Mouse (Mus musculus): ENCODE data around the gene F8. TPM values are rescaled to one million over a fixed set of nuclear protein-coding genes. Genes with fewer than 3 reads are reported as not detected.

Gene F8
- polyA plus RNA-seq (2015; fragmentation: Nextera tagmentation; extraction: Ambion mirVana): 2.0 TPM in 2 replicates

DNA sequence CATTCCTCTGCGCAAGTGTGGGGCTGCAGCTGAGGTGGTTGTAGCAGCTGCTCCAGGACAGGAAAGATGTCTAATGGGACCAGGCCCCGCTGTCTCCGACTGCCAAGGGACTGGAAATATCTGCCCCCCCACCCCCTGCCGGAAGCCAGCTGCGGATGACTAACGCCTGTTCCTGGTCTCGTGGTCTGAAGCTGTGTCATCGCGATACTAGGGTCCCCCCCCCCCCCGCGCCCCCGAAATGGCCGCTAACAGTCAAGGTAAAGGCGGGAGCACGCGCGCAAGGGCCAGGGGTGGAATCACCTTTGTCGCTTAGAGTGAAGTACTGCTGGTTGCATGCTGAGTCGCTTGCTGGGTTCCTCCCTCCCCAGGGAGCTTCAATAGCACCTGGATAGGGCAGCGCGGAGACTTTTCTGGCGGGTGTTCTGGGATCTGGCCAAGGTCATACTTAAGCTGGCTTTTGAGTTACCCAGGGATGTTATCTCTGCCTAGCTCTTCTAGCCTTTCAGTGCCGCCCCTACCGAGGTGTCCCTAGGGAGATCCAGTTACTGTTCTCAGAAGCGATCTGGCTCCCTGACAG, at the start of gene F8, which contains the start of gene Fundc2:
F8 (minus strand) TSS at position 421 of the 577 bp plus-strand sequence.
Fundc2 (plus strand) TSS at position 205 of the 577 bp plus-strand sequence.
- Histone ChIP-seq H3K27ac (replicated peaks) (peak within 1 kb of the TSS; percentile 78), H3K27me3 (replicated peaks) (no peaks in the 10 kb centered on the region), H3K9me3 (replicated peaks) (no peaks in the 10 kb centered on the region), H3K4me2 (peak within 1 kb of the TSS; percentile 53), H3K4me3 (replicated peaks) (peak within 1 kb of the TSS; percentile 53), H3K36me3 (no peaks in the 10 kb centered on the region), H3K4me1 (no peaks in the 10 kb centered on the region), H3K9ac (replicated peaks) (peak within 1 kb of the TSS; percentile 55)
- 15% methylated on average over 20 of the region's 25 CpGs for WGBS
- peak; percentile 98 for ATAC-seq (ENCODE audit: low FRiP score)

DNA sequence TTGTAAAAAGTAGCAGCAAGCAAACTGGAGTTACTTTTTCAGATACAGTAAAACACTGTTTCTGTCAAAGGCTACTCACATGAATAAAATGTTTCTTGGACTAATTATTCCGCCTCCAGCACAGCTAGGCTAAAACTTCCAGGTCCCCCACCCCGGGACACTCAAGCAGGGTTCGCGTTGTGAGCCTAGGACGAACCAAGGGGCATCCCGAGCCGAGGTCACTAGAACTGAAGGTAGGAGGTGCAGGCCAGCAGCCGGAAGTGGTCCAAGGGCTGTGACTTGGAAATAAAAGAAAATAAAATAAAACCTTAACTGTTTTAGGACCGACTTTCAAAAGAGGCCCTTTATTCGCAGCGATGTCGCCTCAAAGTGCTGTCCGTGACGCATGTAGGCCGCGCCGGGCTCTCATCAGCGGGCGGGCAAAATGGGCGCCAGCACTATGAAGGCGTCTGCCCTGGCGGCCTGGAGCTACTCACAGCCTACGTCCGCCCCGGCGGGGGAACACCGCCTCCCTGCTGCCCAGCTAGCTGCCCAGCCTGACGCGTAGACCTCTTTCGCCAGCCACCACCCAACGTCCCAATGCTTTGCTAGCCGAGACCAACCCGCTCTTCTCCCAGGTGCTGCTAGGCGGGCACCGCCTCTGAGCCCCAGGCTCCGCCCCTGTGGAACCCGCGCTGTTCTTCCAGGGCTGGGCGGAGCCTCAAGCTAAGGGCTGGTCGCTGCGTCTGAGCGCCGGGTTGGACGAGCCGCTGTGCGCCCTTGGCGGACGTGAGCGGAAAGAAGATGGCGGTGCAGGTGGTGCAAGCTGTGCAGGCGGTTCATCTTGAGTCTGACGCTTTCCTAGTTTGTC, 33.7 kb upstream of the F8 start, which contains the start of the genes Cmc4, Mtcp1 and Brcc3:
Cmc4 (minus strand) TSS at position 649 of the 850 bp plus-strand sequence.
Mtcp1 (minus strand) TSS at position 653 of the 850 bp plus-strand sequence.
Brcc3 (plus strand) TSS at position 693 of the 850 bp plus-strand sequence.
- H3K4me1 ChIP-seq: 0 out of 2 replicates have a peak, but pooled peaks cover 2% of the 10 kb centered on the region
- H3K9ac ChIP-seq (replicated peaks): peak within 1 kb of the TSS; percentile 54
- H3K4me2 ChIP-seq: peak within 1 kb of the TSS; percentile 53
- H3K27me3 ChIP-seq (replicated peaks): no peaks in the 10 kb centered on the region
- H3K27ac ChIP-seq (replicated peaks): peak within 1 kb of the TSS; percentile 87
- H3K36me3 ChIP-seq: no peaks in the 10 kb centered on the region
- H3K4me3 ChIP-seq (replicated peaks): peak within 1 kb of the TSS; percentile 54
- ATAC-seq (ENCODE audit: low FRiP score): peak; percentile 100
- WGBS: 15% methylated on average over 50 of the region's 52 CpGs
- H3K9me3 ChIP-seq (replicated peaks): no peaks in the 10 kb centered on the region

GRCm38 (mm10) chrX:75409711-75410110, 27.3 kb upstream of the F8 start:
- no peak overlapping the region for H3K4me2 ChIP-seq
- H3K9ac ChIP-seq (replicated peaks): no peak overlapping the region
- 0 out of 2 replicates have a peak, but pooled peaks cover 2% of the 10 kb centered on the region for H3K4me1 ChIP-seq
- no peak overlapping the region for H3K27ac ChIP-seq (replicated peaks)
- 91% methylated on average over 1 of the region's 1 CpGs for WGBS
- H3K36me3 ChIP-seq: no peaks in the 10 kb centered on the region
- no peak for ATAC-seq (ENCODE audit: low FRiP score)
- H3K4me3 ChIP-seq (replicated peaks): no peak overlapping the region
- no peaks in the 10 kb centered on the region for H3K27me3 ChIP-seq (replicated peaks)
- no peaks in the 10 kb centered on the region for H3K9me3 ChIP-seq (replicated peaks)

DNA sequence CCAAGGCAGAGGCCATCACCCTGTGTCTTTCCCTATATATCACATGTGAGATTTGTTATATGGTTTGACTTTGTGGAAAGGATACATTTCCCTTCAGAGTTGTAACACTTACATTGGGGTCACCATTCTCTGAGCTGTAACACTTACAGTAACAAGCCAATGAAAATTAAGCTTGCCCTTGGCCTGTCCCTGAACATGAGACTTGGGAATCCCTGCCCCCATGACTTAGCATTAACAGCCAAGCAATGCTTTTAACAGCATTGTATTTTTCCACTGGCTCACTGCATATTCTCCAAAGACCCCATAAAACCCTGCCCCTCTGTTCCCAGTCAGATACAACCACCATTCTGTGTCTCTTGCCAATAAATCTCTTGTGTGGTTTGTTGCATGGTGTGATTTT, 20.9 kb upstream of the F8 start:
- Histone ChIP-seq H3K36me3 (no peaks in the 10 kb centered on the region), H3K27me3 (replicated peaks) (no peaks in the 10 kb centered on the region), H3K9ac (replicated peaks) (no peak overlapping the region), H3K4me1 (no peaks in the 10 kb centered on the region), H3K4me3 (replicated peaks) (no peak overlapping the region), H3K27ac (replicated peaks) (no peak overlapping the region), H3K9me3 (replicated peaks) (no peaks in the 10 kb centered on the region), H3K4me2 (no peak overlapping the region)
- ATAC-seq (ENCODE audit: low FRiP score): no peak

GRCm38 (mm10) chrX:75402668-75403067, 20.3 kb upstream of the F8 start:
- WGBS: 90% methylated on average over 2 of the region's 2 CpGs
- no peaks in the 10 kb centered on the region for H3K36me3 ChIP-seq
- H3K4me1 ChIP-seq: no peaks in the 10 kb centered on the region
- H3K4me3 ChIP-seq (replicated peaks): no peak overlapping the region
- H3K4me2 ChIP-seq: no peak overlapping the region
- H3K27me3 ChIP-seq (replicated peaks): no peaks in the 10 kb centered on the region
- H3K27ac ChIP-seq (replicated peaks): no peak overlapping the region
- H3K9me3 ChIP-seq (replicated peaks): no peaks in the 10 kb centered on the region
- no peak overlapping the region for H3K9ac ChIP-seq (replicated peaks)
- ATAC-seq (ENCODE audit: low FRiP score): no peak

DNA sequence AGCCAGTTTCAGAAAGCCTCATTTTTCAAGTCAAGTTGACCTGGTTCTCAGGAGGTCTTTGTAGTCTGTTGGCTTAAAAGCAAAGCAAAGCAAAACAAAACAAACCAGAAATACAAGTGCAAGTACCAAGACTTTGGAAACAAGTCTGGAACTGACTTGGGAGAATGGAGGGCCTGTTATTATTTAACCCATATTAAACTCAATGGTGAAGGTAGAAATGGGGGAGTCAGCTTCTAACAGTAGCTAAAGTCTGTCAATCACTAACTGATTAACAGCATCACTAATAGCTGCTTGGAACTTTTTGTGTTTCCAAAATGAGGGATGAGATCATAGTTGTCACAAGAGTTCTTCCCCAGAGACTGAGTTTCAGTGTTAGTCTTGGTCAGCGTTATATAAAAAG, 17.1 kb upstream of the F8 start:
- Histone ChIP-seq H3K4me1 (no peaks in the 10 kb centered on the region), H3K36me3 (0 out of 2 replicates have a peak, but pooled peaks cover 2% of the 10 kb centered on the region), H3K9ac (replicated peaks) (no peak overlapping the region), H3K9me3 (replicated peaks) (no peaks in the 10 kb centered on the region), H3K4me3 (replicated peaks) (no peak overlapping the region), H3K27me3 (replicated peaks) (no peaks in the 10 kb centered on the region), H3K4me2 (no peak overlapping the region), H3K27ac (replicated peaks) (no peak overlapping the region)
- no peak for ATAC-seq (ENCODE audit: low FRiP score)
- WGBS: 85% methylated on average over 1 of the region's 1 CpGs

DNA sequence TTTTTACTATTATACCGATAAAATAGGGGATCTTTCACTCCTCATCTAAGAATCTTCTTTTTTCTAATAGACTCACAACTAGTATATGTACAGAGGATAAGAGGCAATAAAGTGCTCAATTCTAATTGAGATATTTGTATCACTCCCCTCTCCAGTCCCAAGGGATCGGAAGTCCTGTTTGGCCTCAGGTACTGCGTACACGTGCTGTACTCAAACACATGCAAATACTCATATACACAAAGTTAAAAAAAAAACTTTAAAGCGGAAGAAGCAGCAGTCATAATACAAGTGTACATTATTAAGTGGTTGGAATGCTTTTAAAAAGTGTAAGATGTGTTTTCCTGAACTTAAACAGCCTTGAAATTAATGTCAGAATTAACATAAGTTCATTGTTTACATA, 716 bp downstream of the F8 start:
- Histone ChIP-seq H3K27me3 (replicated peaks) (no peaks in the 10 kb centered on the region), H3K9me3 (replicated peaks) (no peaks in the 10 kb centered on the region), H3K36me3 (no peaks in the 10 kb centered on the region), H3K27ac (replicated peaks) (no peak overlapping the region), H3K4me3 (replicated peaks) (peak overlapping the region; percentile 53), H3K4me1 (no peaks in the 10 kb centered on the region), H3K9ac (replicated peaks) (no peak overlapping the region), H3K4me2 (peak overlapping the region; percentile 53)
- WGBS: 70% methylated on average over 5 of the region's 5 CpGs
- 0 out of 2 replicates have a peak, but pooled peaks have one; percentile 35 for ATAC-seq (ENCODE audit: low FRiP score)

DNA sequence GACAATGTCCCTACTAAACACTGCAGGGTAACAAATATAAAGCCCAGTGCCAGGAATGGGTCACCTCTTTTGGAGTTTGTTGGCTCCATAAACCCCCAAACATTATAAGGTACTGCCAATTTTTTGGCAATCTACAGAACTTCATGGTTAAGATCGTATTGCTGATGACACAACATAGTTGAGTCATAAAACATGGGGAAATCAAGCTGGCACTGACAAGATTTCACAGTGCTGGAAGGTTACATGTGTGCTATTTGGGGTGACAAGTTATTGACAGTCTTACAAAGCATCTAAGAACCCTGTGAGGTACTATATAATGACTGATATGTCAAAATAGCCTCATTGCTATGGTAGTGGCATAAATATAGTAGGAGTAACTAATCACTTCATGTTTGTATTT, 1.2 kb downstream of the F8 start:
- H3K9ac ChIP-seq (replicated peaks): no peak overlapping the region
- no peaks in the 10 kb centered on the region for H3K9me3 ChIP-seq (replicated peaks)
- WGBS: 81% methylated on average over 1 of the region's 1 CpGs
- H3K4me3 ChIP-seq (replicated peaks): no peak overlapping the region
- no peak for ATAC-seq (ENCODE audit: low FRiP score)
- H3K27ac ChIP-seq (replicated peaks): no peak overlapping the region
- H3K4me1 ChIP-seq: no peaks in the 10 kb centered on the region
- no peak overlapping the region for H3K4me2 ChIP-seq
- H3K36me3 ChIP-seq: no peaks in the 10 kb centered on the region
- H3K27me3 ChIP-seq (replicated peaks): no peaks in the 10 kb centered on the region

GRCm38 (mm10) chrX:75376815-75377214, 5.6 kb downstream of the F8 start:
- no peak overlapping the region for H3K4me3 ChIP-seq (replicated peaks)
- no peak for ATAC-seq (ENCODE audit: low FRiP score)
- no peaks in the 10 kb centered on the region for H3K4me1 ChIP-seq
- H3K27ac ChIP-seq (replicated peaks): no peak overlapping the region
- no peaks in the 10 kb centered on the region for H3K9me3 ChIP-seq (replicated peaks)
- no peaks in the 10 kb centered on the region for H3K27me3 ChIP-seq (replicated peaks)
- H3K9ac ChIP-seq (replicated peaks): no peak overlapping the region
- H3K36me3 ChIP-seq: no peaks in the 10 kb centered on the region
- no peak overlapping the region for H3K4me2 ChIP-seq

DNA sequence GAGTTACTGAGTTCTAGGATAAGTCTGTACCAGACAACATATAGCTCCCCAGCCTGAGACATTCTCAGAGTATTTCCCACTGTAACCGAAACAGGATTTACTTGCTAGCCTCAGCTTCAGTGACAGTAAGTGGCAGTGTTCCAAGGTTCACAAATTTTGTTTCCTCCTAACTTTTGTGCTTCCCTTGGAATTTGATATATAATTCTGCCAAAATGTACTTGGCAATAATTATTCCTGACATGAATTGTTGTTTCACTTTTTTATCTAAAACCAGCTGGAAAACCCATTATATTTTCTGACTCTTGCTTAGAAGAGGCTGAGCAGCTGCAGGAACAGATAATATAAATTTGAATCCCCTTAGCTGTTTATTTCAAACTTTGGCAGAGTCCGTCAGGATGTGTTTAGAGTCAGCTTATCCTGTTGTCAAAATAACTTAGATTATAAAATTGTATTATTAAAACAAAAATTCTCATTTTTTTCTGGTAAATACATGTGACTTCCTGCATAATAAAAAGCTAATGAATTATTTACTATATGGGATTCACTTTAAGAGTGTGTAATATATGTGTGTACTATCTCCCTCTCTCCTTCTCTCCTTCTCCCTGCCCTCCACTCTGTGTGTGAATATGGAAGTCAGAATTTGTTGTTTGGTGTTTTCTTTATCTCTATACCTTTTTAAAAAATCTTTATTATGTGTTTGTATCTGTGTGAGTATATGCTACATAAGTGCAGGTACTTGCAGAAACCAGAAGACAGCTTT, 9.6 kb downstream of the F8 start:
- Histone ChIP-seq H3K27me3 (replicated peaks) (no peaks in the 10 kb centered on the region), H3K36me3 (no peaks in the 10 kb centered on the region), H3K4me1 (no peaks in the 10 kb centered on the region), H3K9me3 (replicated peaks) (no peaks in the 10 kb centered on the region), H3K9ac (replicated peaks) (no peak overlapping the region), H3K4me2 (no peak overlapping the region), H3K4me3 (replicated peaks) (no peak overlapping the region), H3K27ac (replicated peaks) (no peak overlapping the region)
- ATAC-seq (ENCODE audit: low FRiP score): no peak
- 85% methylated on average over 2 of the region's 2 CpGs for WGBS

DNA sequence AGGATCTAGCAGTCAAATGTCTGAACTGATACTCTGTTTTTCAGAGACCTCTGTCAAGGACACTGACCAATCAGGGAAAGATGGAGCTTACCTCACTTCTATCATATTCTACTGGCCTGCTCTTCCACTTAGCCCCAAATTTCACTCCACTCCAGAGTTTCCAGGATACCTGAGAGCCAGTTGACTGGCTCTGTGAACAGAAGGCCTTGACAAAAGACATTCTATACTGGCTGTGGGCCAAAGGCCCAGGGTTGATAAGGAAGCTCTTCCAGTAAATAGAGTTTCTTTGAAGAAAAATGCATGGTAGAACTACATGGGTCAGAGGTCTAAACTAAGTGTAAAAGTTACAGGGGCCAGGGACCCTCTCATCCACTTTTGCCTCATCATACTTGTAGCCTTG, 12.2 kb downstream of the F8 start:
- no peak for ATAC-seq (ENCODE audit: low FRiP score)
- H3K36me3 ChIP-seq: no peaks in the 10 kb centered on the region
- H3K4me2 ChIP-seq: no peak overlapping the region
- H3K9me3 ChIP-seq (replicated peaks): no peaks in the 10 kb centered on the region
- H3K4me1 ChIP-seq: no peaks in the 10 kb centered on the region
- H3K27ac ChIP-seq (replicated peaks): no peak overlapping the region
- no peak overlapping the region for H3K9ac ChIP-seq (replicated peaks)
- no peaks in the 10 kb centered on the region for H3K27me3 ChIP-seq (replicated peaks)
- H3K4me3 ChIP-seq (replicated peaks): no peak overlapping the region

Data from neural tube, embryonic 15.5 days (tissue).